Comparison of ENCODE assay signal across 17 mouse cellular contexts in genomic region chr11:96564088-96564487, GRCm38 (mm10).
DNase-seq lines count a peak whose midpoint lies in the region; ATAC-seq and TF ChIP-seq lines count a peak whose summit lies in the region.
"Had no signal": no experiment of that assay in that cellular context is flagged by ENCODE, and none has a peak within 500 bp of the region (broad histone marks: within the 10 kb centered on the region; RNA-seq: fewer than 3 reads in every experiment).

No protein-coding gene starts in this region.

- no peak for ATAC-seq in kidney, postnatal 0 days (replicated peaks; ENCODE audit: low FRiP score, low read depth)
- no peak for ATAC-seq in frontal cortex, adult (ENCODE audit: low TSS enrichment)
- ATAC-seq: hindbrain, embryonic 16.5 days; midbrain, embryonic 15.5 days had no signal

- H3K36me3 ChIP-seq in kidney, postnatal 0 days (ENCODE audit: insufficient read depth, low read length) = no peaks in the 10 kb centered on the region
- H3K36me3 ChIP-seq in thymus, adult 2 months (ENCODE audit: control insufficient read depth, insufficient read depth, low read length) = no peaks in the 10 kb centered on the region
- H3K36me3 ChIP-seq: embryonic facial prominence, embryonic 10.5 days; liver, embryonic 15.5 days; midbrain, embryonic 15.5 days; neural tube, embryonic 12.5 days had no signal

- no peak overlapping the region for H3K4me2 ChIP-seq in kidney, postnatal 0 days (ENCODE audit: low read length)
- H3K4me2 ChIP-seq: liver, embryonic 15.5 days; midbrain, embryonic 15.5 days; neural tube, embryonic 12.5 days had no signal

- TF ChIP-seq POLR2A in thymus, adult 2 months (IDR thresholded peaks at IDR 0.05; ENCODE audit: control insufficient read depth, extremely low read depth, insufficient read depth, low read length, poor library complexity) = no peak

- no peaks in the 10 kb centered on the region for H3K9me3 ChIP-seq in kidney, postnatal 0 days (replicated peaks; ENCODE audit: low read length)
- H3K9me3 ChIP-seq: embryonic facial prominence, embryonic 10.5 days; liver, embryonic 15.5 days; midbrain, embryonic 15.5 days; neural tube, embryonic 12.5 days had no signal

- peak; percentile 44 for TF ChIP-seq CTCF in kidney, postnatal 0 days (IDR thresholded peaks at IDR 0.05; ENCODE audit: low read depth)
- no peak for TF ChIP-seq CTCF in thymus, adult 2 months (IDR thresholded peaks at IDR 0.05; ENCODE audit: borderline replicate concordance, control insufficient read depth, extremely low read depth, insufficient read depth, low read length, poor library complexity)

- H3K9ac ChIP-seq in kidney, postnatal 0 days (ENCODE audit: low read depth, low read length) = no peak overlapping the region
- H3K9ac ChIP-seq: liver, embryonic 15.5 days; midbrain, embryonic 15.5 days; neural tube, embryonic 12.5 days had no signal

- DNase-seq in kidney, postnatal 0 days (ENCODE audit: low spot score) = no peak
- DNase-seq in kidney, postnatal 25 days = no peak
- DNase-seq in thymus, postnatal 4 days = peak; percentile 42
- DNase-seq in thymus, adult 2 months = no peak
- DNase-seq in R1 (ENCODE audit: low read depth, low spot score) = peak; percentile 64
- DNase-seq in adrenal gland, adult (ENCODE audit: inconsistent age in 2 of 2, low spot score in 1 of 2) = no peak
- DNase-seq in adrenal gland, adult 18-20 months (ENCODE audit: low spot score in 2 of 2) = no peak
- DNase-seq: adrenal gland, postnatal 14 days; cerebellum, postnatal 10 days; heart, postnatal 14 days; spleen, adult 18-20 months had no signal

- 0 out of 2 replicates have a peak, but pooled peaks cover 3% of the 10 kb centered on the region for H3K4me1 ChIP-seq in kidney, postnatal 0 days (replicated peaks; ENCODE audit: insufficient read depth, low read length)
- H3K4me1 ChIP-seq in thymus, adult 2 months (replicated peaks; ENCODE audit: control insufficient read depth, insufficient read depth, low read length) = no peaks in the 10 kb centered on the region
- H3K4me1 ChIP-seq: embryonic facial prominence, embryonic 10.5 days; liver, embryonic 15.5 days; midbrain, embryonic 15.5 days; neural tube, embryonic 12.5 days had no signal

- no peak overlapping the region for H3K27ac ChIP-seq in kidney, postnatal 0 days
- H3K27ac ChIP-seq in thymus, adult 2 months (ENCODE audit: control insufficient read depth, insufficient read depth, low read length) = no peak overlapping the region
- H3K27ac ChIP-seq: embryonic facial prominence, embryonic 10.5 days; liver, embryonic 15.5 days; midbrain, embryonic 15.5 days; neural tube, embryonic 12.5 days had no signal

- H3K27me3 ChIP-seq in kidney, postnatal 0 days (ENCODE audit: insufficient read depth, low read length) = no peaks in the 10 kb centered on the region
- no peaks in the 10 kb centered on the region for H3K27me3 ChIP-seq in thymus, adult 2 months (ENCODE audit: control insufficient read depth, insufficient read depth, low read length)
- H3K27me3 ChIP-seq: liver, embryonic 15.5 days; midbrain, embryonic 15.5 days; neural tube, embryonic 12.5 days had no signal

- H3K4me3 ChIP-seq in kidney, postnatal 0 days (replicated peaks; ENCODE audit: low read depth, low read length) = no peak overlapping the region
- no peak overlapping the region for H3K4me3 ChIP-seq in thymus, adult 2 months (ENCODE audit: control insufficient read depth, insufficient read depth, low read length)
- H3K4me3 ChIP-seq: embryonic facial prominence, embryonic 10.5 days; liver, embryonic 15.5 days; midbrain, embryonic 15.5 days; neural tube, embryonic 12.5 days had no signal

- 60% methylated on average over 1 of the region's 1 CpGs for WGBS in kidney, postnatal 0 days
- 82% methylated on average over 1 of the region's 1 CpGs for WGBS in thymus, adult 2 months

Comparison
In these comparisons a context has a peak if more than half of its experiments do, and no peak if none do; other contexts are left out.
1. DNase-seq: peak in thymus, postnatal 4 days (single experiment) and R1 (single experiment); none in kidney, postnatal 0 days (single experiment), kidney, postnatal 25 days (0 of 2), thymus, adult 2 months (single experiment), adrenal gland, adult (0 of 2) and adrenal gland, adult 18-20 months (0 of 2).